Mouse (Mus musculus) adrenal gland, adult 10 weeks (tissue): ENCODE measurements around the gene Mettl8. TPM values are rescaled to one million over a fixed set of nuclear protein-coding genes. Genes with fewer than 3 reads are reported as not detected.

Experiments
- polyA plus RNA-seq: library from polyadenylated mRNA; stranded (reverse); fragments of 350-450 nt; fragmentation: Illumina TruSeq; extraction: RNeasy Lipid Tissue Mini Kit (QIAGEN cat#74804); gene quantifications from one replicate; pipeline ENCODE4 v1.2.3, GENCODE M21; 2014; ENCODE audit warnings: low read depth, low replicate concordance

The Mettl8 gene
- 28.3 TPM for polyA plus RNA-seq

DNA sequence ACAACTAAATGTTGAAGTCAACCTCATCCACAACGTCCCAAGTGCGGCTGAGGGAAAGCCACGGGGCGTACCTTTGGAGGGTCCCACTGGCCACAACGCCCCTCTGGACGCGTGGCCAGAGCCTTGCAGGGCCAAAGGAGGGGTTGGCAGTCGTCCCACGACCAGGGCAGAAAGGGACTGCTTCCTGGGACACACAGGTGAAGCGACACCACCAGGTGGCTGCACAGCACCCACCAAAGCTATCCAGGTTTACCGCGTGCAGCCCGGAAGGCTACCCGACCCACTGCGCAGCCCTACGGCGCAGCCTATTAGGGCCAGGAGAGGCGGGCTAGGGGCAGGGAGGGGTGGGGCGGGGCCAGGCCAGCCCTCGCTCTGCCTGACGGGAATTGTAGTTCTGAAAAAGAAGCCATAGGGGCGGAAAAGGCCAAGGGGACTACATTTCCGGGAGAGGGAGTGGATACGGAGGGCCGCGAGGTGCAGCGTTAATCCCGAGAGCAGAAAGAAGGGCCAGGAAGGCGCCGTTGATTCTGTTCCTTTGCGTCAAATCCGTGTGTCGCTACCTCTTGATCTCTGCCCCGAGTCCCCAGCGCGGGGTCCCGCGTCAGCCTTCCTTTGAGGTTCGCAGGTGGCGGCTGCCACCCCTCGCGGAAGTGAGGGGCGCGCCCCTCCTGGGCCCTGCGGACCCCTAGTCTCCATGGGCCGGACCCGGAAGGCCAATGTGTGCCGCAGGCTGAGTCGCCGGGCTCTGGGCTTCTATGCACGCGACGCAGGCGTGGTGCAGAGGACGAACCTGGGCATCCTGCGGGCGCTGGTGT lies at the start of gene Mettl8, which contains the start of gene Dcaf17:
Gene Mettl8 (minus strand): TSS at position 284 of the 815 bp plus-strand sequence.
Gene Dcaf17 (plus strand): TSS at position 29 of the 815 bp plus-strand sequence.

Other genes with a start within 250 kb of the Mettl8 start
- 156 TPM for gene Tlk1, start 229.9 kb downstream of the Mettl8 start, polyA plus RNA-seq
- gene Dcaf17, start 255 bp downstream of the Mettl8 start, polyA plus RNA-seq = 18.8 TPM
- gene Cybrd1, start 62.3 kb upstream of the Mettl8 start, polyA plus RNA-seq = 0.93 TPM
- 255 TPM for gene Dync1i2, start 156.1 kb upstream of the Mettl8 start, polyA plus RNA-seq